Mouse (Mus musculus): Measurements from ENCODE around the gene Hoxb2.
A peak's percentile ranks its signal among the peaks of the same experiment; 100 is the strongest.

Hoxb2 gene

GRCm38 (mm10) chr11:96350341-96350624 is at the start of gene Hoxb2:
Gene Hoxb2 (plus strand): TSS chr11:96350525.
- DNase-seq (ENCODE audit: low read depth), result no peak

- DNase-seq (ENCODE audit: low read depth), result no peak
These were observed 49.3 kb upstream of the Hoxb2 start for GRCm38 (mm10) chr11:96301064-96301431.

- DNase-seq (ENCODE audit: low read depth), result no peak
These were observed 48.5 kb upstream of the Hoxb2 start for GRCm38 (mm10) chr11:96301837-96302236.

DNA sequence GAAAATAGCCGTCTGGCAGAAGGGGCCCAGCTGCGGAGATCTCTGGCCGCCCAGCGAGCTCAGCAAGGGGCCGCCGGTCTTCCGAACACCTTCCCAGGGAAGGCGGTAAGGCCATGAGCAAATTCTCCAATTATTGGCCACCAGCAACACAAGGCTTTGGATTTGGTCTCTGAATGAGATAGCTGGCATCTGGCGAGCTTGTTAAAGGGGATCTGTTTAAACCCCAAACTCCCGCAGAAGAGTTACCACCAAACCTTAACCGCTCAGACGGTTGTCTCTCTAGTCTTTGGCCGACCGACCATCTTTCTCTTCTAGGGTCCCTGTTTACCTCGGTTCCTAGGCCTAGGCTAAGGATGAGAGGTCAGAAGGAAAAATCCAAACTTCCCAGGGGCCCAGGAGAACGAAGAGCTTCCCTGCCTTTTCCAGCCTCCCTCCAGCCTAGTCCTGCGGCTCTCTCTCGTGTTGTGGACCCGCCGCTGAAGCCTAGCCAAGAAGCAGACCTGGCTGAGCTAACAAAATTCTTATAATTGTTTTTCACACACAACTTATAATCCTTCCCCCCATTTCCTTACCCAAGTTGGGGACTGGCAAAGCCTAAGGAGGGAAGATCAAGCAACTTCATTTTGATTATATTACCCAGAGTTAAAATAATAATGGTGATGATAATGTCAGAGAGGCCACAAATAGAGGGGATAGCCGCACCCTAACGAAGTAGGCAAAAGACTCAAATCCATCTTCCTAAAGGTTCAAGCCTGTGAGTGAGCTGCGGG is 47.8 kb upstream of the Hoxb2 start:
- DNase-seq (ENCODE audit: low read depth), result no peak

- DNase-seq (ENCODE audit: low read depth), result peak; percentile 19
These were observed 46.9 kb upstream of the Hoxb2 start, which contains the start of gene Hoxb5 for GRCm38 (mm10) chr11:96303151-96304099. Gene Hoxb5 (plus strand): TSS chr11:96303336.

DNA sequence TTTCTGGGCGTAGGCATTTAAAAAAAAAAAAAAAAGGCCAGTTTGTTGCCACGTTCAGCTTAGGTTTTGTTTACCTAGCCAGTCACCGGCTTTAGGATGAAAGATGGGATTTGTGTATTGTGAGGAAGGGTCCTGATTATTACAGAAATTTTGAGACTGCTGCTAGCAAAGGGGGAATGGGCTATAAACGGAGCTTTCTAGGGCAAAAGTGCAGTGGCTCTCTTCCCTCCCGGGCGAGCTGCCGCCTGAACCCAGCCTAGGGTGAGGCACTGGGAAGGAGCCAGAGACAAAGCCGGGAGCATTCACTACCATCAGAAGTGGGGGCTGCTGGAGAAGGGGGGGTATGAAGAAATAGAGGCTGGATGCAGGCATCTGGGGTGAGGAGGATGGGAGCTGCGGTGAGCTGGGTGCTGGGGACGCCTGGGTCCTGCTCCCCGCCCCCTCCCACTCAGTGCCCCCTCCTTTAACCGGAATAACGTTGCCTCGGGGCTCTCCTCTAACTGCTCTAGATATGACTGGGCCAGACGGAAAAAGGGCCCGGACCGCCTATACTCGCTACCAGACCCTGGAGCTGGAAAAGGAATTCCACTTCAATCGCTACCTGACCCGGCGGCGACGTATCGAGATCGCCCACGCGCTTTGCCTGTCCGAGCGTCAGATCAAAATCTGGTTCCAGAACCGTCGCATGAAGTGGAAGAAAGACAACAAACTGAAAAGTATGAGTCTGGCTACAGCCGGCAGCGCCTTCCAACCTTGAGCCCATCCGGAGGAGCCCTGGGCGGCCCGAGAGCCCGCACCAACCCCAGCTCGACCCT is 45.7 kb upstream of the Hoxb2 start:
- no peak for DNase-seq (ENCODE audit: low read depth)

GRCm38 (mm10) chr11:96305505-96306182 is 44.7 kb upstream of the Hoxb2 start:
- no peak for DNase-seq (ENCODE audit: low read depth)

DNA sequence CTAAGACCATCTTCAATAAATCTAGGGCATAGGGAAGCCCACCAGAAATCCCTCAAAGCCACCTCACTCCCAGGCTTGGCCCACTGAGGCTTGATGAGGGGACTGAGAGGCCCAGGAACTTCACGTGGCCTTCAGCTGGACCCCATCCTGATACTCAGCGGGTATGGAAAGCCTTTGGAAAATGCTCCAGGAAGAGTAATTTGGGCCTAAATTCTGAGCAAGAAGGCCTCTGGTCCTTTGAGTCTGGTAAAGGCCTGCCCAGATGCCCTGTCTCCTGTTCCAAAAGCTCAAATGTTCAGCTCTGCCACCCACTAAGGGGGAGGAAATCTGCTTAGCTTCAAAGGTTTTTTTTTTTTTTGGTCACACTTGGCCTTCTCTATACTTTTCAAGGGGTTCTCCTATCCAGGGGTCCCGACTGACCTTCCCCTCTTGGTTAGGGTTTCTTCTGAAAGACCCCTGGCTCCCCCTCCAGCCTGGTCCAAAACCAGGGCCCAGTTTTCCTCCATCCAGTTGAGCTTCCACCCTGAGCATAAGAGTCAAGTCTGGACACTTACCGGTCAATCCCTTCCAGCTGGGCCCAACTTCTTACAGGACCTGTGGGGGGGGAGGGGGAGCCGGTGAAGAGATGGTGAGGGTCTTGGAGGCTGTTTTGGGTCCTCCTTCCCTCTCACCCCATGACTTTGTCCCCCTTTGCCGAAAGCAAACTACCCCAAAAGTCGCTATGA is 44.0 kb upstream of the Hoxb2 start:
- no peak for DNase-seq (ENCODE audit: low read depth)

DNA sequence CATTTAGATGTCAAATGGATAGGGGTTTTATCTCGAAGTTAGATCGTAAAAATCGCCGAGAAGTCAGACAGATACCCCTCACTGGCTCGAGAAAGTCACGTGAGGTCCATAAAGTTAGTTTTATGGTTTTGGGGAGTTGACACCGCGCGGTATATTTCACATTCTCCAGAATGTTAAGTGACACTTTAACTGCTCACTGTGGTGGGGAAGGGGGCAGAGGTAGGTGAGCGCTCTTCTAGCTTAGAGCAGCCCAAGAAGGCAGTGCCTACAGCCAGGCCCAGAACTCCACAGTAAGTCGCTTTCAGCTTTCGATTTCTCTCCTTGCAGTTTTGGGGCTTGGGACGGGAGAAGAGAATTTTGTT is 43.4 kb upstream of the Hoxb2 start:
- no peak for DNase-seq (ENCODE audit: low read depth)

- no peak for DNase-seq (ENCODE audit: low read depth)
These were observed 41.6 kb upstream of the Hoxb2 start for GRCm38 (mm10) chr11:96308763-96309162.

- no peak for DNase-seq (ENCODE audit: low read depth)
These were observed 41.0 kb upstream of the Hoxb2 start for GRCm38 (mm10) chr11:96309288-96309687.

DNA sequence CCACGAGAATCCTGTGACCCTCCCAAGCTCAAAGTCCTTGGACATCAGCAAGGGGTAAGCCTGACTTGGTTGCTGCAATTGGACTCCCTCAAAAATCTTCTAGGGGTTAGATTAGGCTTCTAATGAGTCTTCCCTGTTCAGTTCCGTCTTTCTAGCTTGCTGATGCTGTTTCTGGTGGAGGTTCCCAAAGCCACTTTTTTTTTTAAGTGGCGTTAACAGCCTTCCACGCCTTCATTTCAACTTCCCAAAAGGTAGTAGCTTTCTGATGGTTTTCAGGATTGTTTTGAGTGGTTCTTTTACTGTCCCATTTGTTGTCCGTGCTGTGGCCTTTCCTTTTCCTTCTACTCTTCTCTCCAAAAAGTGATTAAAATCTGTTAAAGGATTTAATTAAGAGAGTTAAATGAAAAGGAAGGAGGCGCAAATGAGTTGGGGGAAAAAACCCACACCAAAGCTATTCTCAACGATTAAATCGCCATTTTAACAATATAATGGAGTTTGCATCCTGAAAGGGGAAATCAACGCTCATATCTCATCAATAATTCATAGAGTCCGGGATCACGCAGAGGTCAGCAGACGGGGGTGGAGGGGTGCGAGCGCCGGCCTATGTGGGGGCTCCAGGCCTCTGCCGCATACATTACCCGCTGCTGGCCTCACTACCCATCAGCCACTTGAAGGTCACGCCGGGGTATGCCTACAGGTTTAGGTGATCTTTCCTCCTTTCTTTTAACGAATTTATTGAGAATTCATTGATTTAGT is 40.0 kb upstream of the Hoxb2 start:
- no peak for DNase-seq (ENCODE audit: low read depth)

DNA sequence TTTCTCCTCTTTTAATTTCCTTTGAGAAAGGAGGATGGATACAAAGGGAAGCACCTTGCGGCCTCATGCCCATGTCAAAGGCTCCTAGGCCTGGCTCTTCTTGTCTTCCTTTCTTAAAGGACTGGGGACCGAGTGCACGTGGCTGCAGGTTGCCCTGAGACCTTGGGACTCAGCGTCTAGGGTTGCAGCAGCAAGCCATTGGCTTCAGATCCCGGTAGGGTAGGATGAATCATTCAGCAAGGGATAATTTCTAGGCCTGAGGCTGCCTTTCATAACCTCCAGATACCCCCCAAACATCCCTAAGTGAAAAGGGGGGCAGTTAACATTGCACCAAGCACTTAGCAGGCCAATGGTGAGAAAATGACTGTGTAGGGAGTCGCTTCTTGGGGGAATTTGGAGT is 39.2 kb upstream of the Hoxb2 start:
- DNase-seq (ENCODE audit: low read depth), result no peak

- no peak for DNase-seq (ENCODE audit: low read depth)
These were observed 38.6 kb upstream of the Hoxb2 start for GRCm38 (mm10) chr11:96311520-96312417.

GRCm38 (mm10) chr11:96313134-96313533 is 37.2 kb upstream of the Hoxb2 start:
- no peak for DNase-seq (ENCODE audit: low read depth)

DNA sequence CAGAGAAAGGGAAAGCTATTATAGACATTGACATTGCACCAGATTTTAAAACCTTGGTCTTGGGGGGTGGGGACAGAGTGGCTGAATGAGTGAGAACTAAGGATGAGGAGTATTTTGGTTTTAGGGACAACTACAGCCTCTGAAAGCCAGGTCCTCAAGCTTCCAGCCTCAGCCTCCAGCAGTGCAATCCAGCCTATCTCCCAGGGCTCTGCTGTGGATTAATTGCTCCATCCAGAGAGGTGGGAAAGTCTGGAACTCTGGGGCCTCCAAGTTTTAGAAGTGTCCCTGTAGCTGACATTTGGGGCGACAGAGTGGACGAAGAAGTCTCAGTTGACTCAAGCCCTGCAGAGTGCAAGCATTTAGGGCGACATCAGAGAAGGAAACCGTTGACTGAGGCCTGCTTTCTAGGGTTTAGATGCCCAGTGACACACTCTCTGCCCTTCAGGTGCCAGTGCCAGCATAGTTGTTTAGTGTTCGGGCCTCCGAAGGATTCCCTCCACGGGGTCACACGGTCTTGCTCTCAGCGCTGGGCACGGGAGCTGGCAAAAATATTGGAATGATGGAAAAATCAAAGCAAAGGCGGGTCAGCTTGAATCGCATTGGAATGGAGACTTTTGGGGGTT is 36.4 kb upstream of the Hoxb2 start:
- DNase-seq (ENCODE audit: low read depth), result no peak

GRCm38 (mm10) chr11:96314671-96315343 is 35.5 kb upstream of the Hoxb2 start:
- DNase-seq (ENCODE audit: low read depth), result no peak

- DNase-seq (ENCODE audit: low read depth), result no peak
These were observed 35.0 kb upstream of the Hoxb2 start for GRCm38 (mm10) chr11:96315344-96315681.
